Mouse (Mus musculus): ENCODE results near the gene Ugt2b35. TPM values are rescaled to one million over a fixed set of nuclear protein-coding genes. Genes with fewer than 3 reads are reported as not detected.
"Not testable (repeated sequence)": the region's sequence is repeated elsewhere in the genome, so short reads cannot be mapped to it uniquely, and the experiment has no call there.

Ugt2b35 gene
- total RNA-seq (2021) (under 1 TPM in 1 of 2 experiments, not detected in 1; 0.20 TPM), polyA plus RNA-seq (2012; rRNA removed) (not detected in 2 replicates)
- long read RNA-seq: 0 reads

- DNase-seq: no peak
Measured at GRCm38 (mm10) chr5:87000395-87001073, at the start of gene Ugt2b35. Ugt2b35 (plus strand) TSS chr5:87000860.

- no peak for DNase-seq
Measured at GRCm38 (mm10) chr5:86960504-86960903, 40.2 kb upstream of the Ugt2b35 start.

- DNase-seq: peak; percentile 12
Measured at GRCm38 (mm10) chr5:86961587-86962358, 38.9 kb upstream of the Ugt2b35 start.

- DNase-seq: not testable (repeated sequence)
Measured at GRCm38 (mm10) chr5:86962849-86963248, 37.8 kb upstream of the Ugt2b35 start.

GRCm38 (mm10) chr5:86967271-86967670 lies 33.4 kb upstream of the Ugt2b35 start:
- DNase-seq: not testable (repeated sequence)

GRCm38 (mm10) chr5:87004735-87005134 lies 4.1 kb downstream of the Ugt2b35 start:
- DNase-seq: no peak

GRCm38 (mm10) chr5:87015477-87015876 lies 14.8 kb downstream of the Ugt2b35 start:
- no peak for DNase-seq

- DNase-seq: no peak
Measured at GRCm38 (mm10) chr5:87027359-87027758, 26.7 kb downstream of the Ugt2b35 start.

- no peak for DNase-seq
Measured at GRCm38 (mm10) chr5:87030624-87031023, 30.0 kb downstream of the Ugt2b35 start.

Other genes starting within 250 kb of the Ugt2b35 start
- 10 to 100 TPM; 41.2 to 88.2 TPM for gene Ythdc1, start 196.6 kb upstream of the Ugt2b35 start, total RNA-seq (2021)
- gene Ythdc1, start 196.6 kb upstream of the Ugt2b35 start, polyA plus RNA-seq (2012; rRNA removed): 2.7 and 4.5 TPM in 2 replicates
- gene Ugt2b34, start 93.9 kb upstream of the Ugt2b35 start, total RNA-seq (2021): under 1 TPM in 1 of 2 experiments, not detected in 1; 0.63 TPM
- not detected in 2 replicates for gene Ugt2b34, start 93.9 kb upstream of the Ugt2b35 start, polyA plus RNA-seq (2012; rRNA removed)
- gene Ugt2b1, start 74.3 kb upstream of the Ugt2b35 start, total RNA-seq (2021): 1 to 10 TPM in 1 of 2 experiments, not detected in 1; 1.2 TPM
- not detected in 2 replicates for gene Ugt2b1, start 74.3 kb upstream of the Ugt2b35 start, polyA plus RNA-seq (2012; rRNA removed)
- 1 to 10 TPM in 1 of 2 experiments, not detected in 1; 1.2 TPM for gene Ugt2b36, start 91.7 kb downstream of the Ugt2b35 start, total RNA-seq (2021)
- not detected in 2 replicates for gene Ugt2b36, start 91.7 kb downstream of the Ugt2b35 start, polyA plus RNA-seq (2012; rRNA removed)
- gene Ugt2b5, start 139.5 kb downstream of the Ugt2b35 start, total RNA-seq (2021): under 1 TPM in 1 of 2 experiments, not detected in 1; 0.98 TPM
- 0.07 TPM in 1 of 2 replicates, not detected in the other for gene Ugt2b5, start 139.5 kb downstream of the Ugt2b35 start, polyA plus RNA-seq (2012; rRNA removed)